Comparison of ENCODE assay signal across 15 mouse cellular contexts in the genomic region with DNA sequence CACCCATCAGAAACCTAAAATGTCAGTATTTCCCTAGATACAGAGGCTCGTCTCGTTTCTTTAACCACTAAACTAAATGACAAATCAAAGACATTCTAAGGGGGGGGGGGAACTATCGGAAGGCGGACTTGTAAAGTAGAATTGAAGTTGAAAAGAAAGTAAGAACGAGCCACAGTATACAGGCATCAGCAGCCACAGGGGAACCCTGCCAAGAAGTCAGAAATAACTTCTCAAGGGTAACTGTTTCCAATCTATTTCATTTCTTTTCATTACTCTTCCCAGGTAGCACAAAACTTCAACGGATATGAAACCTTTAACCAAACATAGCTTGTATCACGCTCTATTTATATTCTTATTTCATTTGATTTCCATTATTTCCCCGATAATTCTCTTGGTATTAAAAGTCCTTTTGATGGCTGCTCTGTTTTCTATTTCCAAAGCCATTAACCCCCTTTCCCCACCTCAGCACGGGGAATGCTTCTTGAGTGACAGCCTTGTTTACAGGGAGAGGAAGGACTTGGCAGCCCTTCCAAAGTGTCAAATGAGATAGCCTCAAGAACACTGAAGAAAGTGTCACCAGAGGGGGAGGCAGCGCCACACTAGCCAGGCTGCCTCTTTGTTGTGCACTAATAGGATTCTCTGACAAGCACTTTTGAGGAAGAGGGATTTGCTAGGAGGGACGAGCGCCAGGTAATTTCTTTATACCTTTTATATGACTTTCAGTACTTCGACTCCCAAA.
DNase-seq lines count a peak whose midpoint lies in the region; ATAC-seq and TF ChIP-seq lines count a peak whose summit lies in the region.
"Had no signal": no experiment of that assay in that cellular context is flagged by ENCODE, and none has a peak within 500 bp of the region (broad histone marks: within the 10 kb centered on the region; RNA-seq: fewer than 3 reads in every experiment).

No protein-coding gene starts in this region.

- no peak for DNase-seq in gastrocnemius, adult 2 months
- no peak for DNase-seq in gastrocnemius, postnatal 25 days
- DNase-seq in forebrain, embryonic 14.5 days (ENCODE audit: low spot score), result peak; percentile 75
- no peak for DNase-seq in kidney, postnatal 25 days
- DNase-seq in right cerebral cortex, postnatal 36 days (ENCODE audit: low spot score in 2 of 2), result no peak
- no peak for DNase-seq in spleen, adult 12 weeks (ENCODE audit: low spot score)
- DNase-seq: B cell, adult 2 months; cerebellum, adult 9-10 months; lung, postnatal 10 days had no signal

- ATAC-seq in forebrain, embryonic 14.5 days, result peak; percentile 82
- peak; percentile 67 for ATAC-seq in heart, embryonic 16.5 days (replicated peaks; ENCODE audit: extremely low read depth, insufficient read depth, low FRiP score)
- peak; percentile 87 for ATAC-seq in midbrain, embryonic 15.5 days (replicated peaks)
- ATAC-seq: activated CD4-positive, CD25-positive, alpha-beta regulatory T cell, adult 4 months; liver, embryonic 12.5 days had no signal

- 17% methylated on average over 13 of the region's 13 CpGs for WGBS in forebrain, embryonic 14.5 days
- 25% methylated on average over 13 of the region's 13 CpGs for WGBS in heart, embryonic 16.5 days
- 21% methylated on average over 13 of the region's 13 CpGs for WGBS in midbrain, embryonic 15.5 days

- H3K4me1 ChIP-seq in forebrain, embryonic 14.5 days (ENCODE audit: control insufficient read depth, insufficient read depth, low read length), result no peaks in the 10 kb centered on the region
- peaks cover 4% of the 10 kb centered on the region; the same call in 1 of the 2 replicates for H3K4me1 ChIP-seq in heart, embryonic 16.5 days (ENCODE audit: control insufficient read depth, insufficient read depth, low read length)
- peaks cover 10% of the 10 kb centered on the region; the same call in 1 of the 2 replicates for H3K4me1 ChIP-seq in midbrain, embryonic 15.5 days
- H3K4me1 ChIP-seq: kidney, embryonic 15.5 days; liver, embryonic 12.5 days had no signal

- no peak overlapping the region for H3K27ac ChIP-seq in gastrocnemius, adult 2 months
- no peak overlapping the region for H3K27ac ChIP-seq in forebrain, embryonic 14.5 days (ENCODE audit: low read depth, low read length)
- H3K27ac ChIP-seq in heart, embryonic 16.5 days (ENCODE audit: low read length), result peak overlapping the region; percentile 14
- no peak overlapping the region for H3K27ac ChIP-seq in midbrain, embryonic 15.5 days
- H3K27ac ChIP-seq: kidney, embryonic 15.5 days; liver, embryonic 12.5 days had no signal

- no peaks in the 10 kb centered on the region for H3K27me3 ChIP-seq in forebrain, embryonic 14.5 days (replicated peaks; ENCODE audit: control insufficient read depth, insufficient read depth, low read length)
- no peaks in the 10 kb centered on the region for H3K27me3 ChIP-seq in heart, embryonic 16.5 days (ENCODE audit: control insufficient read depth, insufficient read depth, low read length)
- H3K27me3 ChIP-seq in midbrain, embryonic 15.5 days (replicated peaks), result no peaks in the 10 kb centered on the region
- H3K27me3 ChIP-seq: kidney, embryonic 15.5 days; liver, embryonic 12.5 days had no signal

- intact Hi-C loops in gastrocnemius, adult 2 months (cut with DNase I), result no loop called here

- no peak for TF ChIP-seq CTCF in gastrocnemius, adult 2 months (IDR thresholded peaks at IDR 0.05)

- H3K4me3 ChIP-seq in gastrocnemius, adult 2 months, result peak overlapping the region; percentile 1; the same call in 1 of the 2 replicates
- no peak overlapping the region for H3K4me3 ChIP-seq in forebrain, embryonic 14.5 days (ENCODE audit: low read depth, low read length)
- H3K4me3 ChIP-seq in heart, embryonic 16.5 days (ENCODE audit: low read length), result peak overlapping the region; percentile 23
- no peak overlapping the region for H3K4me3 ChIP-seq in midbrain, embryonic 15.5 days
- H3K4me3 ChIP-seq: kidney, embryonic 15.5 days; liver, embryonic 12.5 days had no signal

- H3K36me3 ChIP-seq in forebrain, embryonic 14.5 days (ENCODE audit: control insufficient read depth, insufficient read depth, low read length), result no peaks in the 10 kb centered on the region
- no peaks in the 10 kb centered on the region for H3K36me3 ChIP-seq in heart, embryonic 16.5 days (ENCODE audit: control insufficient read depth, insufficient read depth)
- no peaks in the 10 kb centered on the region for H3K36me3 ChIP-seq in midbrain, embryonic 15.5 days (replicated peaks)
- H3K36me3 ChIP-seq: G1E; kidney, embryonic 15.5 days; liver, embryonic 12.5 days had no signal

- no peak overlapping the region for H3K9ac ChIP-seq in forebrain, embryonic 14.5 days (ENCODE audit: low read length)
- H3K9ac ChIP-seq in heart, embryonic 16.5 days (ENCODE audit: low read length), result peak overlapping the region; percentile 49
- H3K9ac ChIP-seq in midbrain, embryonic 15.5 days, result no peak overlapping the region
- H3K9ac ChIP-seq: kidney, embryonic 15.5 days; liver, embryonic 12.5 days had no signal

- peak overlapping the region; percentile 12; the same call in 1 of the 2 replicates for H3K4me2 ChIP-seq in forebrain, embryonic 14.5 days (ENCODE audit: low read length)
- H3K4me2 ChIP-seq in heart, embryonic 16.5 days (ENCODE audit: low read depth, low read length), result peak overlapping the region; percentile 51
- H3K4me2 ChIP-seq in midbrain, embryonic 15.5 days, result peak overlapping the region; percentile 18; the same call in 1 of the 2 replicates
- H3K4me2 ChIP-seq: kidney, embryonic 15.5 days; liver, embryonic 12.5 days had no signal

- no peaks in the 10 kb centered on the region for H3K9me3 ChIP-seq in forebrain, embryonic 14.5 days (replicated peaks; ENCODE audit: control insufficient read depth, low read length)
- no peaks in the 10 kb centered on the region for H3K9me3 ChIP-seq in heart, embryonic 16.5 days (replicated peaks; ENCODE audit: control insufficient read depth, low read length)
- H3K9me3 ChIP-seq in midbrain, embryonic 15.5 days, result no peaks in the 10 kb centered on the region
- H3K9me3 ChIP-seq: G1E; kidney, embryonic 15.5 days; liver, embryonic 12.5 days had no signal

Comparison
In these comparisons a context has a peak if more than half of its experiments do, and no peak if none do; other contexts are left out.
1. H3K4me3 ChIP-seq: peak in gastrocnemius, adult 2 months (single experiment) and heart, embryonic 16.5 days (single experiment); none in forebrain, embryonic 14.5 days (single experiment) and midbrain, embryonic 15.5 days (single experiment).
2. Peak in every context shown above with its lines, with median percentiles within 50 percentile points of each other: ATAC-seq and H3K4me2 ChIP-seq.